Mouse (Mus musculus) layer of hippocampus, postnatal 25 days (tissue): ENCODE data around the gene Marc1. TPM values are rescaled to one million over a fixed set of nuclear protein-coding genes. Genes with fewer than 3 reads are reported as not detected.

ENCODE experiments used
- DNase-seq, 2 experiments: peaks; one replicate each; pipeline ENCODE4 v3.0.0; 2022; ENCODE audit warnings: mixed read lengths in 2 of 2, low spot score in 1 of 2; ENCODE audit errors: extremely low spot score in 1 of 2
- total RNA-seq, 2 experiments: library from RNA; stranded (reverse); gene quantifications; 2 replicates each; pipeline ENCODE4 v1.2.3; 2021

Gene Marc1
- total RNA-seq, 2 experiments from 2014 or later, result 0.31 TPM; not detected in 1

DNA sequence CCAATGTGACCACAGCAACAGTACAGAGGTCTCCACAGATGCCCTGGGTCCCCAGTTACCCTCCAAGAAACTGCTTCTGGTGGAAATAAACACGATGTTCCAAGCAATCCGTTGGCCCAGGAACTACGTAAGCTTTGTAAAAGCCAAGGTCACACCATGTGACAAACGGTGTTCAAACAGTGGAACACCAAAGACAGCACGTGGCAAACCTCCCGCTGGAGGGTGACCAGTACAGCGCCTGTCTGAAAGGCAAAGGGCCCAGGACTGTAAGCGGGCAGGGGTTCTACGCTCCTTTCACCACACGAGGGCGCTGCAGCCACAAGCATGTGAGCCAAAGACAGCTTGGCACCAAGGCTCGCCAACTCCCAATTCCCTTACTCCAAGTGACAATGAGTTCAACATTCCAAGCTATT is 13.3 kb upstream of the Marc1 start:
- DNase-seq, result peak; percentile 81 to 96

DNA sequence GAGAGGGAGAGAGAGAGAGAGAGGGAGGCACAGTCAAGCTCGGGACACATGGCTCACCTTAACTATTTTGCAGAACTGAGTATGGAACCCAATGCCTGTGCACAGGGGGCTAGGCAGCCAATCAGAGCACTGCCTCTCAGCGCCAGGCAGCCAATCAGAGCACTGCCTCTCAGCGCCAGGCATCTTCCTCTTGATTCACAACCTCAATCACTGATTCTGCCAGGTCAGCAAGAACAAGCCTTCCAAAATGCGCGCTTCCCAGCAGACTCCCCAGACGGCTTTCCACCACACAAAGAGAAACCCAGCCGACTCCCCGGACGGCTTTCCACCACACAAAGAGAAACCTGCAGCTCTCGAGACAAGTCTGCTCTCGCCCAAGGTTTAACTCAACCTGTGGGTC is 11.6 kb upstream of the Marc1 start:
- DNase-seq, result peak in 1 of 2 experiments; percentile 36

DNA sequence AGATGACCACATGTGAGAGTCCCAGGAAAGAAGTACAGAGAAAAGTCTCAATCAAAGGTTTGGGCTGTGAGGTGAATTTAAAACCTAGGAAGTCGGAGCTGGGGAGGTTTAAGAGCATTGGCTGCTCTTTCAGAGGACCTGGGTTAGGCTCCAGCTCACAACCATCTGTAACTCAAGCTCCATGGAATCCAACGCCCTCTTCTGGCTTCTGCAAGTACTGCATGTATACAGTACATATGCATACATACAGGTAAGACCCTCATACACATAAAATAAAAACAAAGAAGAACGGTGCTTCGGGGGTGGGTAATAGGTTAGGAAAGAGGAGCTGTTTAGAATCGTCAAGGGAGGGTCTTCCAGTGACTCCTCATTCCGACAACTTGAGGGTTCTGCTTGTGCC is 6.7 kb upstream of the Marc1 start:
- DNase-seq, result no peak

GRCm38 (mm10) chr1:184811716-184812250 is 670 bp upstream of the Marc1 start:
- no peak for DNase-seq

DNA sequence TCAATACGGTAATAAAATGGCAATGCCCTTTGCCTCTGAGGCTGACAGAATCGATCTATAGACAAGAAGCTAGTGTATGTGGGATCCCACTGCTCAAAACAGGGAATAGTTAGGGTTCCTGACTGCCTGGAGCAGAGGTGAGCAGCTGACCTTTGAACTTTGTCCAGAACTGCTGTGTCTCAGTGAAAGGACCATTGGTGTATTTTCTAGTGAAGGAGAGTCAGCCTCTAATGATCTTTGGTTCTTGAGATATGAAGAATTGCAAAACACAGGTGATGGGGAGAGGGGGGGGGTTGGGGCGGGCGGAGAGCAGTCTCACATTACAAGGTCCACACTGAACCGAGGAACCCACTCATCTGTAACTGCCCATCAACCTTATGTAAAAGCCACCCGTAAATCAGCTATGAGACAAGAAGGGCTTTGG is 1.5 kb downstream of the Marc1 start:
- DNase-seq, result no peak

GRCm38 (mm10) chr1:184808418-184809012 is 2.6 kb downstream of the Marc1 start:
- no peak for DNase-seq

DNA sequence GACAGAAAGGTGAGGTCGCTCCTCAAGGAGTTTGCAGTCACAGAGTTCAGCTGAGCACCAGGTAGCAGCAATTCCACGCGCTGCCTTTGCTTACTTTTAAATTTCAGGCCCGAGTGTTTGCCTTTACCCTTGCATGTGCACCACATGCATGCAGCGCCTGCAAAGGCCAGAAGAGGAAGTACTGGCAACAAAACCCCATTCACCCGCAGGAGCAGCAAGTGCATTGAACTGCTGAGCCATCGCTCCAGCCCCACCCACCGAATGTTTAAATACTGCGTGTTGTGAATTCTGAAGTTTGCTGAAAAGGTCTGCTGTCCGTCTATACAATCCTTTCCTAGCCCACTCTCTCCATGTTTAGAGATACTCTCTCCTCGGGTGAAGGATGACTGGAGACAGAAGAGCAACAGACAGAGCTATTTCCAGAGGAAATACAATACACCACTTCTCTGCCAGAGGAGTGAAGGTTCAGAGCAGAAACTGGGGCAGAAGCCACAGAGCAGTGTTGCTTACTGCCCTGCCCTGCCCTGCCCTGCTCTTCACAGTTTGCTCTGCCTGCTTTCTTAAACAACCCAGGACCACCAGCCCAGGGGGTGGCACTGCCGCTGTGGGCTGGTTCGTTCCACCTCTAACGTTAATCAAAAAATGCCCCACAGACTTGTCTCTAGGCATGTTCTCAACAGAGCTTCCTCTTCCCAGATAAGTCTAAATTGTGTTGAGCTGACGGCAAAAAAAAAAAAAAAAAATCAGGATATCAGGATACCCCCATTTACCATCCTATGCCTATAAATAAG is 3.3 kb downstream of the Marc1 start:
- no peak for DNase-seq

- DNase-seq, result no peak
Observed at GRCm38 (mm10) chr1:184807123-184807522, 4.0 kb downstream of the Marc1 start.

GRCm38 (mm10) chr1:184805749-184806148 is 5.4 kb downstream of the Marc1 start:
- DNase-seq, result no peak

DNA sequence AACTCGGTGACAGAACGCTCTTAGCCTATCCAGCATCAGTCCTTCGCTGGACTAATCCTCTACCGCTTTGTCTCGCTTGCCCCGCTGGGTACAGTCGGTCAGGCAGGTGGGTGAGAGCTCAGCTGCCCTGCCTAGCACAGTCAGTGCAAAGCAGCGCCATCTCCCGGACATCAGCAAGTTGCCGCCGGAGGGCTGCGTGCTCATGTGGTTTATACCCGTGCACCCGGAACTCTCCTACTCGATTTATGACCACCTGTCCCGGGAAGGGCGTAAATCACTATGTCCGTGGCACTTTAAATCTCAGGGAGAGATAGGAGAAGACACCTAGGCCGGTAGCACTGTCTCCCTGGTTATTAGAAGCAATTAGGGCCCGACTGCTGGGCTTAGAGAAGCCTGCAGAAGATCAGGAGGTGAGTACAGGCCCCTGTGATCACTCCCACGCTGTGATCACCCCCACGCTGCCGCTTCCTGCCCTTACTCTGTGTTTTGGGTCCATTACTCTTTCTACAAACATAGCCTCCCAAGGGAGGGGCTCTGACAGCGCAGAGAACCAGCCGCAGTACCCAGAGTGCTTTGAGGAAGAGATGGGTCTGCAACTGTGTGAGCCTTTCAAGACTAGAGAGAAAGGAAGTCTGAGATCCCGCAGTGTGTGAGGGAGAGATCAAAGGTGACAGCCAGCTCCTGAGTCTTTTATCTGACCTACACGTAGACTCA is 17.8 kb downstream of the Marc1 start:
- DNase-seq, result peak in 1 of 2 experiments; percentile 14

DNA sequence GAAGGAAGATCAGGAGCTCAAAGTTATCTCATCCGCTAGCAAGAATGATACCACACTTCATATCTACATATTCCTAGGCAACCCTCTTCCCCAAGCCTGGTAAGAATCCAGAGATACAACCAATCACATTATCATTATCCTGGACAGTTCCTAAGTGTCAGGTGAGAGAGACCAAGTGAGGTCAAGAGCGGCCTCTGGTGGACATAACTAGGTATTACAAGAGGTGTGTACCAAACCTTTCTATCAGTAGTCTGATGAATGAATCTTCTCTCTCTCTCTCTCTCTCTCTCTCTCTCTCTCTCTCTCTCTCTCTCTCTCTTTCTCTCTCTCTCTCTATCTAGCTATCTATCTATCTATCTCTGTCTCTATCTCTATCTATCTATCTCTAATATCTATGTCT is 20.0 kb downstream of the Marc1 start:
- DNase-seq, result peak in 1 of 2 experiments; percentile 34

GRCm38 (mm10) chr1:184786376-184787151 is 24.5 kb downstream of the Marc1 start:
- DNase-seq, result no peak

DNA sequence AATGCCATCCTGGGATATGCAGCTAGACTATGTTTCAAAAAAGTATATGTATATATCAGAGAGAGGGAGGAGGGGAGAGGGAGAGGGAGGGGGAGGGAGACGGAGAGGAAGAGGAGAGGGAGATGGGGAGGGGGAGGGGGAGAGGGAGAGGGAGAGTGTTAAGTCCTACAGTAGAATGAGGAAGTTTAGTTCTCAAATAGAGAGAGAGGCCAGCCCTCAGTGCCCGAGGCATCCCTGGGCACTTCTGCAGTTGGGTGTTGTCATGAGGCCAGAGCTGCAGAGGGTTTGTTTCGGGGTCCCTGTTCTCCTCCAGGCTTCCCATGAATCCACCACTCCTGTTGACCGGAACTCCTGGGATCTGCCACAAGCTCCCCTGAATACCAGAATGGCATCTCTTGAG is 27.5 kb downstream of the Marc1 start:
- DNase-seq, result no peak

DNA sequence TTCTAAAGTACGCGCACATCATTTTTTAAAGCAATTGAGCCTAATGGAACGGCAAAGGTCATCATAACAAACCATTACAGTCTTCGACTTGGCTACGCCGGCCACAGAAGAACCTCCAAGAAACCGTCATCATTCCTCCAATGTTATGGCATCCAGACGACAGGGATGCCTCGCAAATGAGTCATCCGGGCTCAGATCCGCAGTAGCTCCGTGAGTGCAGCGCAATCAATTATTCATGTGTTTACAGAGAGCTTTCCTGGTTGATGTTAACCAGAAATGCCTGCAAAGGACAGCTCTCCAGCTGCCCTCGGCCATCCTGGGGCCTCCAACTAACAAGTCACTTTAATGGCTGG is 29.0 kb downstream of the Marc1 start:
- no peak for DNase-seq

- DNase-seq, result no peak
Observed at GRCm38 (mm10) chr1:184781286-184782160, 29.6 kb downstream of the Marc1 start.

DNA sequence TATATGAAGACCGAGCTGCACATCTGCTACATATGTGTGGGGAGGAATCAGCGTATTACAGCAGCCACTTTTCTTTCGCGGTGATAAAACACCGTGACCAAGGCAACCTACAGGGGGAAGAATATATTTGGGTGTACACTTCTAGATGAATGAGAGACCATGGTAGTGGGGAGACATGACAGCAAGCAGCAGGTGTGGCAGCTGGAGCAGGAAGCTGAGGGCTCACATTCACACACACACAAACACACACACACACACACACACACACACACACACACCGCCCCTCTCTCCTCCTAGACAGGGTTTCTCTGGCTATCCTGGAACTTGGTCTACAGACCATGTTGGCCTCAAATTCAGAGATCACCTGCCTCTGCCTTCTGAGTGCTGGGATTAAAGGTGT is 33.0 kb downstream of the Marc1 start:
- DNase-seq, result no peak

DNA sequence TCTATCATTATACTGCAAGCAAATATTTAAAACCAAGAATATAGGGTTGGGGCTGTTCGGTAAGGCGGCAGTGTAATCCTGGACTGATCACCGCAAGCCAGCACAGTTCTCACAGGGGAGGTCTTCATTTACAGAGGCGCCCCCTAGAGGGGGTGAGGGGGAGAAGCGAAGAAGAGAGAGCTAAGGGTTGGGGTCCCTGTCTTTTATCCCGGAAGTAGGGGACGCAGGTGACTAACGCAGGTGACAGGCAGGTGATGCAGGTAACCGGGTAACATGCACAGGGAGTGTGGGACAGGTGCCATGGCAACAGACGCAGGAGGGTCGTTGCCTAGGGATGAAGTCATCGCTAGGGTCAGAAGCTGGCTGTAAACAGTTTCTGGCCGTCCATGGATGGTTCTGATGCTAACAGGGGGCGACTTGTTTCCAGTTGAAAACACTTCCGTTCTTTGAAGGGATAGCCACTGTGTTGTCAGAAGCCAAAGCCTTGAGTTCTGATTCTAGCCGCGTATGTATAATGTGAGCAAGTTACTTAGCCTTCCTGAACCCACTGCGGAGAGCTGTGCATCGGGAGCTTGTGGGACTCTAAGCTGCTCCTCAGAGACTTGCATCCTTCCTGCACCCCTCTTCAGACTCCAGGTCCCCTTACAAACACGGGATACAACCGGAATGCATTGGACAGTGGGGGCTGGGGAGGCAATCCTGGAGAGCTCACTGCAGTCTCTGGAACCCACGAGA is 33.9 kb downstream of the Marc1 start:
- DNase-seq, result no peak

DNA sequence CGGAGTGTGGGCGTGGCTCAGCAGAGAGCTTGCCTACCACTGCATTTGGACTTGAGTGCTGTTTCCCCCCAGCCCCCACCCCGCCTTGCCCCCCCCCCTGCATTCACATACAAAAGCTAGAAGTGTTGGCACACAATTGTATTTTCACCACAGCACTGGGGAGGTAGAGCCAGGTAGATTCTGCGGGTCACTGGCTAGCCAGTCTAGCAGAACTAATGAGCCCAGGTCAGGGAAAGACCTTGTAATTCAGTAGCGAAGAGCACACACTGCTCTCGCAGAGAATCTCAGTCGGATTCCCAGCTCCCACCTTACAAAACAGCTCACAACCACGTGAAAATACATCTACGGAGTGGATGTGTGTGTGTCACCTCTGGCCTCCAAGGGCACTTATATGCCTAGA is 35.8 kb downstream of the Marc1 start:
- no peak for DNase-seq

DNA sequence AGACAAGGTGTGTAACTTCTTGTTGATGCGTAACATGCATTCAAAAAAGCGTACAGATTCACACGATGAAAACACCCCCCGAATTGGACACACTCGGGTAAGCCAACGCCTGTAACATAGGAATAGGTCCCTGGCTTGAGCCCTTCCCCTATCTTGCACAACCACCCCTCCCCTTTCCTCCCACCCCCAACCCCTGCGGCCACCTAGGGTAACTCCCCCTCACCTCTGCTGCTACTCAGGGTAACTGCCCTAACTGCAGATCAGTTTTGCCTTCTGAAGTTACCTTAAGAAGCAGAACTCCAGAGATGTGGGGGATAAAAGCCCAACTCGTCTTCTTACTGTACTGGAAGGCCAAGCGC is 39.2 kb downstream of the Marc1 start:
- no peak for DNase-seq
